Mouse (Mus musculus): ENCODE data around the gene Pde4b.

Gene Pde4b

DNA sequence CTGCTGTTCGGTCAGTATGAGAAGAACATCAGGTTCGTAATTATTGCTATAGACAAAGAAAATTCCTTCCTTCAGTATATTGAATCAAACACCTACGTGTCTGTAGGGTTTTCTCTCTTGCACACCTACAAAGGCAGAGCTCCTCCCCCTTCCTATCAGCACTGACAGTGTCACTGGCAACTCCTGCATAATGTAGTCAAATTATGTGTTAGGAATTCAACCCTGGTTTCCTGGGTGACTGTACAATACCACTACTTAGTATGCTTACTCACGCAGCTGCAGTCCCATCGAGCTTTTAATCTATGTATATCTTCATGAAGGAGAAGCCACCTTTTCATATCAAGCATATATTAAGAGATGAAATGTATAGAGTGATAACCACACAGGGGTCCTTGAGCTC is 99.5 kb downstream of the Pde4b start:
- no peak for DNase-seq

DNA sequence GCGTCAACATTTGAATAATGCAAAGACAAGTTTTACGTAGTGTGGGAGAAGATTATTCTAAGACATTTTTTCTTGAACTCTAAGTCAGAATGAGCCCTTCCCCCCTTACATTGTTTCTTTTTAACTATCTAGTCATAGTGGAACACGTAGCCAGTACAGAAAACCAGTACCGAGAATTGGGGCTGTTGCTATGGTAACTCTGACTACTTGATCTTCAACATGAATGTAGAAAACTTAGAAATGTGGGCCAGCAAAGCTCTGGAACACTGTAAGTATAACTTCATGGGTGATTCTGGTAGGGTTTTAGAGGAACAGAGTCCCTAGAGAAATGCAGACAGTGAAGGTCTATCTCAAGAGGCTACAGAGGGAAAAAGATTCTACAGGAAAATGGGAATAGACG is 110.4 kb downstream of the Pde4b start:
- DNase-seq = no peak

DNA sequence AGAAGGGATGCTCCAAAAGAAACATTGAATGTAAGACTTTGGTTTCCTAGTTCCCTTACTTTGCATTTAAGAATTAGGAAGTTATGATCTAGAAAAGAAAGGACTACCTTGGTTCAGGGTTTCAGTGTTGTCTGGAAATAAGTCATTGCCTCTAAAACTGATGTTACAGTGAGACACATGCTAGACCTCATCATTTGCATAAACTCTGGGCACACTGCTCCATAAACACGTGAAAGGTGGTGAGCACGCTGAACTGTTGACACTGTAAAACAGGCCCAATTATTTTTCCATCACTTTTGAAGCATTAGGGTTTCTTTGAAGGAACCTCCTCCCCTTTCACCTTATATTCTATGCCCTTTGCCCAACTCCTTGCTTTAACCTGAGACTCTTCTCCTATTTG is 122.4 kb downstream of the Pde4b start:
- no peak for DNase-seq

DNA sequence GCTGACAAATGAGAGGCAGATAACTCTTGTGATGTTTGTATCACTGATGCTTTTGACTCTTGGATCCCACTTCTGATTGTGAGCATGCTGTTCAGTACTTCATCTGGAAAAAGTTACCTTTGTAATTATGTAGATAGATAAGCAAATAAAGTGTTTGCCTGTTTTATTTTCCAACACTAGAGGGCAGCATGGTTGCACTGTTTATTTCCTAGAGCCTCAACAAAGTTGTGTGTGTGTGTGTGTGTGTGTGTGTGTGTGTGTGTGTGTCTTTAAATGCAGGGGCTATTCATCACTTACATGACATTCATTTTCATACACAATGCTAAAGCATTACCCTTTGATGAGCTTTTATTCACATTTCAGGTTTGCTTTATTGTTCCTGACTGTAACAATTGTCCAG is 139.4 kb downstream of the Pde4b start:
- DNase-seq = peak; percentile 41

DNA sequence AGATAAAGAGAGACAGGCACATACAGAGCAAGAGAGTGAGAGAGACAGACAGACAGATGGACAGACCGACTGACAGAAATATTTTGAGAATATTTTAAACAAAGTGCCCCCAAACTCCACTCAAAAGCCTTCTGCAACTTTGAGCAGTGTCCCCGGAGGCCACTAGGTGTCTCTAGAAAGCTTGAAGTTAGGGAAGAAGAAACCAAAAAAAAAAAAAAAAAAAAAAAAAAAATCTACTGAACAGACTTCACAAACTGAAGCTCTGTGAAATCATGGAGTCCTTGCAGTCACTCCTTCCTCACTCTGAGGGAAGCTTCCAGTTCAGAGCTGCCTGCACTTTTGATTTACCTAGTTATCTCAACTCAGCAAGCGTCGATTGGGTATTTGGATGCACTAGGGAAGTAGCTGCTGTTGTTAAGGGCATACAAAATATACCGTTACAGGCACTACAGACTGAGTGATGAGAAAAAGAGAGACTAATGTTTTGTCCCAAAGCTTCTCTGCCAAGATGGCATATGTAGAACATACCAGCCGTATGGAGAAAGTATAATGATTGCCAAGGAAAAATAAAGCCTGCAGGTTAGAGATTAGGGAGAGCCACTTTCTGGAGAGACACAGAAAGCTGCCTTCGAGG is 141.7 kb downstream of the Pde4b start:
- peak; percentile 47 for DNase-seq

DNA sequence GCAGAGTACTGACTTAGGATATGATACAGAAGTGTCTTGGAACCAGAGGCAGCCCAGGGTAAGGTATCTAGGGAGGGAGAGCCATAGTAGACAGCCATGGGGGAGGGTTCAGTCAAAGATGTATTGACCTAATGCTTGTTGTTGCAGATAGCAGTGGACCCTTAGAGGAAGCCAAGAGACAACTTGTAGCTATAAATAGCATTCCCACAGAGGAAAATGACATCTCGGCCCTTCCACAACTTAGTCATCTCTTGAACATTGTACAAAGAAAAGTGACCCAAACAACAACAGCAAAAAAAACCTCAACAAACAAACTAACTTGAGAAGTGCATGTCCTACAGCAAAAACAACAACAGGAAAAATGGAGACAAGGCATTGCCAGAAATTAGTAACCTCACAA is 143.6 kb downstream of the Pde4b start:
- DNase-seq = no peak

DNA sequence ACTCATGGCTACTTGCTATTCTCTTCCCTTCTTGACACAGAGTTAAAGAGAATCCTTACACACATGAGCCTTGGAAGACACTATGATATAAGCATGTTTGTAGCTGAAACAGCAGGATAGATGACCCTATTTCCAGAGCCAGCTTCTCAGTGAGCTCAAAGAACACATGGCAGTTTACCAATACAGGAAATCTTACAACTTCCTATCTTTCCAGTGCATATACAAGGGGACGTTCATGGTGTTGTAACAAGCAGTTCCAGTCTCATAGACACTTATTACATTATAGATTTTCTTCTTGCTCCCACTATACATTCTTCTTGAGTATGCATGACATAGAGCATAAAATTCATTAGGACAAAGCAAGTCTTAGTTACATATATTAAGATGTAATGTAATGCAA is 146.3 kb downstream of the Pde4b start:
- no peak for DNase-seq

DNA sequence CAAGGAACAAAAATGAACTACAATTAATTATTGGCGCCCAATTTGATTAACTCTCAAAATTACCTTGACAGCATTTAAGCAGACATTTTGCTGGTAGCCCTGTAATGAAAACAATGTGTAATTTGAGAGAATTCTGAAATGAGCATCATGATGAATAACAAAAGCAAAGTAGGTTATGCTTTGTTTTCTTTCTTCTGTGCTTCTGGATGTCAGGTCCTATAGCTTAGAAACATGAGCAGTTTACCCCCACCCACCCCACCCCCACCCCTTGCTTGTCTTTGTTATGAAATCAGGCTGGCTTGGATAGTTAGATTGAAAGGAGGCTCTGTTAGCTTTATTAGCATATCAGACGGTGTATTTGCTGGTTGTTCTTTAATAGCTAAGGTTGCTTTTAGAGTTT is 147.8 kb downstream of the Pde4b start:
- no peak for DNase-seq

DNA sequence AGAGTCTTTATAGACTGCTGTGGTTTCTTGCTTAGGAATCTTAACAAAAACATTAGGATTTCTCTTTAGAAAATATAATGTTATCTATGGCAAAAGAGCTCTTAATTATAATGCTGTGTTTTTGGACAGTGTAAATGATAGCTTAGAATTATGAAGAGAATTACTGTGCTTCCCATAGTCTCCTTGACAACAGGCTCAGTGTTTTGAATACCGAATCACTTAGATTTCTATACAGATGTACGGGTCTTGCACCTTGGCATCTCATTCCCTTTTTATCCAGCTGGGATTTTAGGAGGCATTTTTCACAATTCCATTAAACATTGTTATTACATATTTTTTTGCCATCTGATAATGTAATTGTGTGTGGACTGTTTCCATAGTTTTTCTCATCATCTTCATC is 151.8 kb downstream of the Pde4b start:
- DNase-seq = no peak

DNA sequence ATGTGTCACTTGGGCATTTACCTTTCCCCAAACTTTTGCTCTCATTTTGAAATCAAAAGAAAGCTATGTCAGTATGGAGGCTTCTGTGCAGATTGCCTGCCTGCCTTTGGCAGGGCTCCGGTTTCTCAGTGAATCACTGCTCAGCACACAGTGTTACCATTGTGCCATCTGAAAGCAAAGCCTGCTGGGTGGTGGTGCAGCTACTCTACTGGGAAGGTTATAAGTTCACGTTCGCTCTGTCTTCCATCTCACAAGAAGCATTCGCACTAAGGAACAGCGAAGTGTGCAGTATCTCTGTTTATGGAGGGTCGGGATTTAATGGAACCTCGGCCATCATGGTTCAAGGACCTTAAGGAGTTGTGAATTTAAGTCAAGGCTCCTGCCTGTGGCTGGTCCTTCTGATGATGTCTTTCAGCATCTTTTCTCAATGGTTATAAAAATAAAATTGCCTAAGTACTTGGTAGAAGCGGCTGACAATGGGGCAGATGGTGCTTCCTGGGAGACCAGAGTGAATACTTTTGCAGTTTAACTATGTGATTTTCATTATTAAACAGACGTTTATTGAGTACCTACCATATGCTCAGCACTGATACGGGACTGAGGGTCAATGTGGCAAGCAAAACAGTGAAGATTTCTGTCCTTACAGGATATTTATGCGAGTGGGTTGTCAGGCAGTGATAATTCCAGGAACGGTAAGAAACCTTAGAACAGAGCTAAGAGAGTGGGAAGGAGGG is 152.5 kb downstream of the Pde4b start:
- no peak for DNase-seq

DNA sequence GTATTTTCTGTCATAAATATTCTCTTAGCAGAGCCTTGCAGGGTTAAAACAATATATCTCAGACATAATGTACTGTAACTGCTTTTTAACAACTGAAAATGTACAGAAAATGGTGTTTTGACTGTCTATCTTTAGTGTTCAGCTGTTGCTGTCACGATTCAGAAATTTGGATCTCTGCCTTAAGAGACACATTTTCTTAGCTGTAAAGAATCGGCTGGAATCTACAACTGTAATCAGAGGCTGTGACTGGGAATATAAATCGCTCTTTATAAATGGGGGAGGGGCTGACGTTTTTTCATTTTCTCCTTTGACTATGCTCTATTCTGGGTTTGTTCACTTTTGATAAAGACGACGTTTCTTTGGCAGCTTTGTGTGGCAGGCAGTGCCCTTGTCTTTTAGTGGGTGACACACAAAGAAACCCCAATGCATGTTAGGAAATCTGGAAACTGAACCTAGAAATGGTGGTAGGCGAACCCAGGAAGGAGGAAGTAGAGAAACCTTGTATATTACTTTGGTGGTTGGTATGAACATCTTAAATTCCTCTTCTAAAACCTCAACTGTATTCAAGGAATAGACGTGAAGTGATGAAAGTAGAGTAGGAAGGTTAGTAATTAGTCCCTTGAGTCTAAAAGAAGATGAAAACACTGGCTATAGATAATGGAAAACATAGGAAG is 153.5 kb downstream of the Pde4b start:
- DNase-seq = no peak

DNA sequence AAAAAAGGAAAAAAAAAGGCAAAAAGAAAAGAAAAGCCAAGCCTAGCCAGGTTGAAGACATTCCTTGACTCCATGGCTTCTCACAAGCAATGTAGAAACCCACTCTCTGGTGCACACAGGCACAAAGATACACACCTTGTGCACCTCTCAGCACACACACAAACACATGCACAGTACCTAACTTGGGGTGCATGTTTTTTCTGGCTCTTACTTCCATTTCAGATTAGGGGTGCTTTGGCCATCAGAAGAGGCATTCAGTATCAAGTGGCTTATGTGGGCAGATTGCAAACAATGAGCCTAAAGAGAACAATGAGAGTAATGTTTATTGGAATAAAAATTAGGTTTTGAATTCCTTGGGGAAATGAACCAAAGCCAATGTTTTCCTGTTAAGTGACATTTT is 166.7 kb downstream of the Pde4b start:
- DNase-seq = no peak

DNA sequence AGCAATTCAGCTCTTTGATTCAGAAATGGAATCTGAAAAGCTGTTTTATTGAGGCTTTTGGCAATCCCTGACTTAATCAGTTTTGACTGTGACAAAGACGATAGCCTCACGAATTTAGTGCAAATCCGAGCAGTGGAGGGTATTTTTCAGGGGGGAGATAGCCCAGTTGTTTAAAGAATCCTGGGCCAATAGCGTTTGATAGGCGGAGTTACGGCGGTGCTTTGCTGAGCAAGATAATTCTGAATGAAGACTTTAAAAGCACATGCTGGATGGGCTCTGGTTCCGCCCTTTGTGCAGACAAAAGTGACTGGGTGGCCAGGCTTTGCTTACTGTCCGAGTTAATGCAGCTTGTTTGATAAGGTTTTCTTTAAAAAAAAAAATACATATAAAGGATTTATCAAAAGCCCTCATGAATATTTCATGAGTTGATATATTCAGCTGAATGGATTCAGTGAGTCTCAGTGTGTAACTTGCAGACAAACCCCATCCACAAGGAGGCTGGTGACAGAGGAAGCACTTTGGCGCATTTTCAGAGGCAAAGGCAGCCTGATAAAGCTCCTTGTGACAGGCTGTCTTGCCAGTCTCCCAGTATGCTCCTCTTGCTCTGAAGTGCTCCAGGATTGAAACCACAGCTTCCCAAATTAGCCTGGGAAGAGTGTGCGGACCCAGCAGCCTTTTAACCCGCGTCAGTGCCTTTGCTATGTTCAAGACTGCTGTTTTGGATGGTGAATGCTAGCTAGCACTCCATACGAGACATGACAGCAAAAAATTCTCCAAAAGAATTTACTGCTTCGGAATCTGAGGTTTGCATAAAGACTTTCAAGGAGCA is 167.3 kb downstream of the Pde4b start:
- DNase-seq = peak; percentile 5

DNA sequence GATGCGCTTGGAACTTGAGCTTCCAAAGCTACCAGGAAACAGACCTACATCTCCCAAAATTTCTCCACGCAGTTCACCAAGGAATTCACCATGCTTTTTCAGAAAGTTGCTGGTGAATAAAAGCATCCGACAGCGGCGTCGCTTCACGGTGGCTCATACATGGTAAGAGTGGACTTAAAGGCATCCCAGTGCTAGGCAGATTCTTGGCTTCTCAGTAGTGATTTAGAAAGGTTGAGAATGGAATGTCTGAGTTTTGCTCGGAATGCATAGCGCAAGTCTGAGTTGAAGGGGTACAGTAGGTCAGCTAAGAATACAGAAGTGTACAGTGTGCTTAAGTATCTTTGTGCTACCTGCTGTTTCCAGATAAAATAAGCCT is 167.9 kb downstream of the Pde4b start:
- no peak for DNase-seq

DNA sequence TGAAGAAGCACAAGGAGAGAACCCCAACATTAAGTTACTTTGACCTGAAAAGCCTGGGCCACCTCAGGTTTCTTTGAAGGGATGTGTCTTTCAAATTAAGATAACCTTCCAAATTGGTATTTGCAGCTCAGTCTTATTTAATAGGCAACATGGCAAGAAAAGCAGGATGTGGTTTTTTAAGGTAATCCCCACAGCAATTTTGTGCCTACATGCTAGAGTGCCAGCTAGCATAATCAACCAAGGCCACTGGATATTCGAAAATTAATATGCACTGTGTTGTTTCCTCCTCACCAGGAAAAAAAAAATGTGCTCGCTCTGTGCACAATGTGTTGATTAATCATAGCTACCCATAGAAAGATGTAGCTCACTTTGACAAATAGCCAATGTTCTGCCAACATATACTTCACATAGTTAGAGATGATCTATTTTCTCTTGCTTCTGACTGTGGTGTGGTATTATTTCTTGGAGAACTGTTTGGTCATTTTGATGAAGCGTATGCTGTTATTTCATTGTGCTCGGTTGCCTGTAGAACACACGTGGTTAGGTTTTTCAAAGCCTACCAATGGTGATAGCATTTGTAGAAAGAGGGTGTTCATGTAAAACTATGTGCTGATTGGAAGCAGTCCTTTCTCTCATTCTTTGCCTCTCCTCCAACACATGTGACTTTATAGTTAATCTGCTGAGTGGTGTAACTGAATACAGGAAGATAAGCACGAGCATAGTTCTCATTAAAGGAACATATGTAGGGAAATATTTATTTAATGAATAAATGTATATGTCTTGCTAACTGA is 169.0 kb downstream of the Pde4b start:
- no peak for DNase-seq

DNA sequence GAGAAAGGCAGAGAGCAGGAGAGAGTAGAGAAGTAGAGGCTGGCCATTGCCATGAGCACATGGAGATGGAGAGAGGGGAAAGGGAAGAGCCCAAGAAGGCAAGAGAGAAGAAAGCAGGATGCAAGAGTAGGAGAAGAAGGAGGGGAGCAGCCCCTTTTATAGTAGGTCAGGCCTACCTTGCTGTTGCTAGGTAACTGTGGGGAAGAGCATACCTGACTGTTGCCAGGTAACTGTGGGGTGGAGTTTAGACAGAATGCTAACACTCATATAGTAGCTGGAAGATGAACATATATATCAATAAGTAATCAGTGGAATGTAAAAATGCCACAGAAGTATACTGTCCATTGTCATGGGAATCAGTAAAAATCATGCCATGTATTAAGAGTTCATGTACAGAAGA is 172.9 kb downstream of the Pde4b start:
- DNase-seq = no peak

DNA sequence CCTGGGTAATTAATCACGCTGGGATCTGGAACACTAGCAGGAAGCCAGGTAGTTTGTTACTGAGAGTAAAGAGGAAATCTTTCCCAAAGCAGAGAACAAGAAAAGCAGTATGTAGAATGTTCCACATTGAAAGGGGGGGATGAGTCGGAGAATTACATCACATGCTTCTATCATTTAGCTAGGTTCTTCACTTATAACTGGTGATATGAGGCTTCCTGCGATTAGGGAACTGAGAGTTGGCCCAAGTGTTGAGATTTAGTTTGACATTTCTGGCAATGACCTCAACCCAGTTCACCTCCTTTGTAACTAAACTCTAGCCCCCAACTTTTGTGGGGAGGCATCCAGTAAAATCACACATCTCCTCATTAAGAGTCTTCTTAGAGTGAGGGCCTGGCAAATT is 185.0 kb downstream of the Pde4b start:
- no peak for DNase-seq

DNA sequence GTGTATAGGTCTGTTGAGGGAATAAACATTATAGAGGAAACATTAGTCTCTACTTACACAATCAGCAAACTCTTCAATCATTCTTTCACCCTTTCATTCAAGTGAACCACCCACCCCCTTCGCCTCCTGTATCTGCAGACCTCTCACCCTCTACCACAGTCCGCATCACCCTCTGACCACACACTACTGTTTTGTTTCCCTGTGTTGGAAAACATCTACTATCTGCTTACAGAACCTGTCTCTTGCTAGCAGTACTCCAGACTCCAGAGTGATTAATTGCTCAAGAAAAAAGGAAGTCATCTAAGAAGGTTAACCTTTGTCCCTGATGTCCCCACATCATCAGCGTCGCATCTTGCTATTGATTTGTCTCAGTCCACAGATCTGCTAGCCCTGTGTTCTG is 185.4 kb downstream of the Pde4b start:
- DNase-seq = no peak

DNA sequence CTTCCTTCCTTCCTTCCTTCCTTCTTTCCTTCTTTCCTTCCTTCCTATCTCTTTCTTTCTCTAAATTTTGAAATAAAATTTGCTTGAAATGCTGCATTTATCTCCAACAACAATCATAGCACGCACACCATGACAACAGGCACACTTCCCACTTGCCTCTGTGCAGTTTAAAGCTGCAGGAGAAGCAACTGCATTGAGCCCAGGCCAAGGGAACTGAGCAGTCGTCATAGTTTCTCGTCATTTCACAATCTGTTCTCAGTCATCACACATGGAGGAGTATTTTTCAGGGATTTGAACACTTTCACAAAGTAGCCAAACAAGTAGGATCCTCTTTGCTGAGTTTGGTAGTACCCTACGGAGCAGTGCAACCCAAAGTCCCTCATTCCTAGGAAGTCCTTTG is 188.4 kb downstream of the Pde4b start:
- no peak for DNase-seq

DNA sequence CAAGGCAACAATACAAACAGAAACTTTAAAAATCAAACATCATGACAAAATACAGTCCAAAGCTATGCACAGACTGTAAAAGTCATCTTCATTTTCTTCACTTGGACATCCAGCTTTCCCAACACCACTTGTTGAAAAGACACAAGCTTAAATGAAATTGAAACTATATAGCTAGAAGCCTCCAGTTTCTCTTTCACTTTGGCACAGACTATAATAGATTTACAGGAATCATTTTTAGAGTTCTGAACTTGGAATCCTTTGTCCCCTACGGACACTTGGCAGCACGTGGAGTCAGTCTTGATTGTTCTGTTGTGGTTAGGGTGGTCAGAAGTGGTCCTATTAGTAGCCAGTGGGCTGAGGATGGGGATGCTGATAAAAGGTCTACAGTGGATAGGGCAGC is 191.6 kb downstream of the Pde4b start:
- DNase-seq = no peak

DNA sequence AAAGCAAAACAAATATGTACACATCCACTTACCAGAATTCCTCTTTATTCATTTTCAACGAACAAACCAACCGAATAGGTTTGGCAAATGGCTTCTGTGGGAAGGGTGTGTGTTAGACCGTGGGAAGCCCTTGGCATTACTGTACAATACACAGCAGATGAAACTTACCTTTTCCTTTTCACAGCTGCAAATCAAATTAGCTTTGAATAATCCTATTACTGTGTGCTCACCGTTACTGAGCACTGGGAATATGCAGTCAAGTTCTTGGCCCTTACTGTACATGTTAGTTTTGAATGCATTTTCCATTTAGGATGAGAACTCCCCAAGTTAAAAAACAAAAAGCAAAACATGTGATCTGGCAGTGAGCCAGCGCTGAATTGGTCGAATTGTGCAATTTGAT is 199.8 kb downstream of the Pde4b start:
- DNase-seq = no peak

DNA sequence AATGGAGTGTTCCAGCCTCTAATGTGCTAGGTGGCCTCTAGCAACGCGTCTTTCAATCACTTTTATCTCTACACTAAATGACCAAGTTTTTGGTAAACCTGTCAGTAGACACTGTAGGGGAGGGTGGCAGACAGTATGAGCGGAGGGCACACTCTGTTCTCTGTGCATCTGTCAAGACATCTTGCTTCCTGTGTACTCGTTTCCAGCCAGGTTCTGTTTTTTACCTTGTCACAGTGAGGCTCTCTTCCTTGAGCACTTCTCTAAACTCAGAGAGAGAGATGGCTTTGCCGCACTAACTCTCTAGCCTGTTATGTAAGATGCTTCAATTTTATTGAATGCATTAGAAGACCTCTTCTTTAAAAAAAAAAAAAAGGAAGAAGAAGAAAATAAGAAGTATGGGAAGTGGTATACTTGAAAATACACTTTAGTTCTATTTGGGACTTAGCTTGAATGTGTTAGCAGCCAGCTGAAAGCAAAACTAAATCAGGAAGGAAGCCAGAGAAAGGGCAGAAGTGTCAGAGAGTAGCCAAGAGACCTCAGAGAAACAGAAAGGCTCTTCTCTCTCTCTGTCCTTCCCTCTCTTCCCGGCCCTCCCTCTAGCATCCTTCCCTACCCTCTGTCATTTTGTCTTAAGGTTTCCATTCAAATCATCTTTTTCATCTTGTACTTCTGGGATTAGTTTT is 202.8 kb downstream of the Pde4b start:
- no peak for DNase-seq

All from lung, postnatal 14 days (tissue).